Mouse (Mus musculus): ENCODE results near the gene 4930486L24Rik.
A peak's percentile ranks its signal among the peaks of the same experiment; 100 is the strongest.
"Not testable (repeated sequence)": the region's sequence is repeated elsewhere in the genome, so short reads cannot be mapped to it uniquely, and the experiment has no call there.

Gene 4930486L24Rik

DNA sequence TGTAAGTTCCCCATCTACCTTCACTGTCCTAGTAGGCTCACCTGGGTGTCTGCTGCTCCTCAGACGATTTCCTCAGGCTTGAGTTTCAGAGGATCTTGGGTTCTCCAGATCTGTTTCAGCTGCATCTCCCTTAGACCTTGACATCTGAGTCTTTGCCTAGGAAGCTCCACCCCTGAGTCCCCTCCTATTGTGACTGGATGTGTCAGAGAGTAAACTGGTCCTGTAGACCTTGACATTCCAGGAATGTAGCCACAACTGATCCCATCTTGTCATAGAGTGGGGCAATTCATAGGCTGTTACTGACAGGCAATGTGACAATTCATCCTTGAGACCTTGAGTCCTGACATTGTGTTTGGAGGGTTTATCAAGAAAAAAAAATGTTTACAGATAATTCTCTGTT, at the start of gene 4930486L24Rik:
Gene 4930486L24Rik, minus strand, starts transcription at position 195 of the 400 bp plus-strand sequence.
- DNase-seq (ENCODE audit: extremely low read depth, insufficient read length, low spot score) = no peak

DNA sequence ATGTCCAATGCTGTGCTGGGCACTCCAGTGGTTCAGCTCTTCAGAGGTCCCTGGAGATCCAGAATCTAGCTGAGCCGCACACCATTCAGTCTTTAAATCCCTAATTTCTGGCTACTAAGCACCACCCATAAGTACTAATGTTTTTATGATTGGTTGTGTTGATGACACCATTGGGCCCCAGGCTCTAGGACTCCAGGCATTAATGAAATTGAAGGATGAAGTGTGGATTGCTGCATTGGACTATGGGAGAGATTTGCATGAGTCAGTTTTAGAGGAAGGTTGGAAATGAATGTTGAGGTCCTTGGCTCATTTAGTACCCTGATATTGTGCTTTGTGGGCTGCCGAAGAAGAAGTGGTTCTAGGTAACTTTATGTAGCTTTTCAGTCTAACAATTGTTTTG, 40.5 kb upstream of the 4930486L24Rik start, which contains the start of gene Tpbpb:
Gene Tpbpb, minus strand, starts transcription at position 101 of the 400 bp plus-strand sequence.
- not testable (repeated sequence) for DNase-seq (ENCODE audit: extremely low read depth, insufficient read length, low spot score)

DNA sequence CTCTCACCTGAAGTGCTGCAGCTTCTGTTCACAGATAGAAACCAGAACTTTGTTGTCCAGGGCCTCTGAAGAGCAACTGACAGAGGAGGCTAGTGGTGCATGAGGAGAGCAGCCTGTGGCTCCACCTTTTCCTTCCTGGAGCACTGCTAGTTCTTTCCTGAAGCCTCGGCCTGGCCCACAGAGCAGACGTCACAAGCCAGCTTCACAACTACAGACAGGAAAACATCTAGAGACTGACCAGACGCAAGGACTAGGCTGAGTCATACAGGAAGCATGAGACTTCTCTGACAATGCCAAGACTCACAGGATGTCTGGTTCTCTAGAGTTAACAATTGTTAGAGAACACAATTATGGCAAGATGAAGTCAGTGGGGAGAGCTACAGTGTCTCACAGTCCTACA, 33.1 kb upstream of the 4930486L24Rik start, which contains the start of gene Ctla2b:
Gene Ctla2b, minus strand, starts transcription at position 120 of the 400 bp plus-strand sequence.
- peak; percentile 64 for DNase-seq (ENCODE audit: extremely low read depth, insufficient read length, low spot score)

DNA sequence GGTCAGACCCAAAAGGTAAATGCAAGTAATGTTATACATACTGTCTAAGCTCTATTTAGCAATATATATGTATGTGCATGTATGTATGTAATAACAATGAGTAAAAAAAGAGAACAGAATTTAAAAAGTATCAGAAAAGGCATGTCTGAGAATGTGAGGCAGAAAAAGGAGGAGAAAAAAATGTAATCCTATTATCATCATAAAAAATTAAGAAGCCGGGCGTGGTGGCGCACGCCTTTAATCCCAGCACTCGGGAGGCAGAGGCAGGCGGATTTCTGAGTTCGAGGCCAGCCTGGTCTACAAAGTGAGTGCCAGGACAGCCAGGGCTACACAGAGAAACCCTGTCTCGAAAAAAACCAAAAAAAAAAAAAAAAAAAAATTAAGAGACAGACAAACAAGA, 32.5 kb upstream of the 4930486L24Rik start, which contains the start of gene Gm49392:
Gene Gm49392, minus strand, starts transcription at position 101 of the 400 bp plus-strand sequence.
- DNase-seq (ENCODE audit: extremely low read depth, insufficient read length, low spot score) = not testable (repeated sequence)

DNA sequence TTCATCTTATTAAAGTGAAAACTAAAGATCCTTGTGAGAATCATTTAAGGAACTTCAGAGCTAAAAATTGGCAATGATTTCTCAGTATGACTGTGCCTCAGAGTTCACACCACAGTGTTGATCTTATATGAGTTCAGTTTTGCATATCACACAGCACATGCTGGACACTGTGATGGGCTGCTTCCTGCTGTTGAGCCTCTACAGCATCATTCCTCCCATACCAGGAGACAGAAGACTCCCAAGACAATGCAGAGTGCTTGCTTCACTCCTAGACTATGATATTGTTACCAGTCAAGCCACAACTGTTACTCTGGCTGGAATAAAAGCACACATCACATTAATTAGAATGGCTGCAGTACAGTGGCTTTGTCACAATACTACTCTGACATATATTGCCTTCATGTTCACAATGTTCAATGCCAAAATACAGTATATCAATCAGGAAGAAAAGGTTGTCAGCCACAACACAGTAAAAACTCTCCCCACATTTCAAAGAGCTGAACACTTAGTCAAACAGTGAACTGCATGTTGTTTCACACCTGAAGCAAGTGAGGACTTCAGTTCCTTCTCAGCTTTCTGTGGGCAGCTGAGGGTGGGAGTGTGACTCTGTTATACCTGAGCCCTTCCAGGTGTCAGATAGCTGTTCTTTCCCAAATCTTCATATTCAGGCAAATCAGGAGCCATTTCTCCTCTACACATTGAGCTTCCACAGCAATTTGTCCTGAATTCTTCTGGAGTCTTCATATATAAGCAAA, 31.3 kb upstream of the 4930486L24Rik start:
- DNase-seq (ENCODE audit: extremely low read depth, insufficient read length, low spot score) = no peak

DNA sequence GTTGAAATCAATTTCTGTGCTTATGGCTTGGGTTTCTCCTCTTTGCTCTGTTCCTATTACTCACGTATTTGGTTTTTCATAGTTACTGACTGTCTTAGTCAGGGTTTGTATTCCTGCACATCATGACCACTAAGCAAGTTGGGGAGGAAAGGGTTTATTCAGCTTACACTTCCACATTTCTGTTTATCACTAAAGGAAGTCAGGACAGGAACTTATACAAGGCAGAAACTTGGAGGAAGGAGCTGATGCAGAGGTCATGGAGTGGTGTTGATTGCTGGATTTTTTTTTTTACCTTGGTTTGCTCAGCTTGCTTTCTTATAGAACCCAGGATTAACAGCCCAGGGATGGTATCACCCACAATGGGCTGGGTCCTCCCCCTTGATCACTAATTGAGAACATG, 28.0 kb upstream of the 4930486L24Rik start:
- DNase-seq (ENCODE audit: extremely low read depth, insufficient read length, low spot score) = no peak

DNA sequence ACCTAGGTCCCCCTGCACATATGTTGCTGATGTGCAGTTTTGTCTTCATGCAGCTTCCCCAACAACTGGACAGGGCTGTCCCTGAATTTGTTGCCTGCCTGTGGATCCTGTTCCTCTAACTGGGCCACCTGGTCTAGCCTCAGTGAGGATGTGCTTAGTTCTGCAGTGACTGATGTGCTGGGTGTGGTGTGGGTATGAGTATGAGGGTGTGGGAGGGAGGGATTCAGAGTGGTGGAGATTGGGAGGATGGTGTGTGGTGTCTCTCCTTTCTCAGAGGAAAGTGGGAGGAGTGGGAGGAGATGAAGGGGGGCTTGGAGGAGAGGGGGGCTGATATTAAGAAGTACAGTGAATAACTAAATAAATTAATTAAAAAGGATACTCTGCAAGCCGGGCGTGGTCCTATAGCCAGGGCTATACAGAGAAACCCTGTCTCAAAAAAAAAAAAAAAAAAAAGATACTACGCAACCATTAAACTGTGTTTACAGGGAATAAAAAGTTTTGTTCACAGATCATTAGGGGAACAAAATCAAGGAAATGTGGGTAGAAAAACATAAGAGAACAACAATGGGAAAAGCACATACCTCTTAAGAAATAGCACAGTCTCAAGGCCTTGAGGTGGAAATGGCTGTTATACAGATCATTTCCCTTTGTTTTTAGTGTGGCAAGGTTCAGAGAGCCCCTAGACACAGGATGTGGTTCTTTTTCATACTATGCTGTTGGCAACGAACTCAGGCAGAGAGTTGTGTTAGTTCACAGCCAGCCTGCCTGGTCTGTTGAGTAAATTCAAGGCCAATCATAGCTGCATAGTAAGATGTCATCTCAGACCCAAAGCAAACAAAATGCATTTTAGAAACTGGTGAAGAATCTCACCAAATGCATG, 15.8 kb downstream of the 4930486L24Rik start:
- DNase-seq (ENCODE audit: extremely low read depth, insufficient read length, low spot score) = no peak

DNA sequence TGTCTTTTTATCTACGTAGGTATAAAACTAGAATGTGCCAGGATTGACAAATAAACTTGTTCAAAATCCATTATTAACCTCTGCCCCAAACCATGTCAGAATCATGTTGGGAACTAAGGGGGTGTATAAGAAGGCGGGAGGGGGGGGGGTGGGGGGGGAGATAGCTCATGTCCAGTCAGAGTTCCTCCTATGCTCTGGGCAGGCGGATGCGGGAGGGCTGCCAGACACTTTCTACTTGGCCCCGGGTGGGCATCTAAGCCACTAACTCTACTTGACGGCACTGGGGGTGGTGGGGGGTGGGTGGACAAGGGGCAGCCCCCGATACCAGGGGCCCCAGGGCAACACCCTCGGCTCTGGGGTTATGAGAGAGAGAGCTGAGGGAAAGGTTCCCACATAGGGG, 21.1 kb downstream of the 4930486L24Rik start:
- DNase-seq (ENCODE audit: extremely low read depth, insufficient read length, low spot score) = no peak

DNA sequence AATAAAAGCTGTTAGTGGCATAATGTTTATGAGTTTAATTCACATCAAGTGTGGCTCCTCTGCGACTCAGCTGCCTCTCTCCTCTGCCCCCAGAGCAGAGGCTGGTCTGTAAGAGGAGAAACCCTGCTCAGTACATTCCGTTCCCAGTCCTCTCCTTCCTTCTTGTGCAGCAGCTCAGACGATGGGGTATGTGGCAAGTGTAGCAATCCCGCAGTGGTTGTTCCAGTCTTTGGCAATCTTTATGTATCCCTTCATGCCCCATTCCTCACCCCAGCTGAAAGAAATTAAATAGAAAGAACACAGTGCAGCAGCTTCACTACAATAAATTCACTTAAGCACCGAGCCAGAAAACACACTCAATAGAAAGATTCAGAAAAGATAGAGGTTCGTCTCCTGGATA, 21.6 kb downstream of the 4930486L24Rik start:
- DNase-seq (ENCODE audit: extremely low read depth, insufficient read length, low spot score) = no peak

DNA sequence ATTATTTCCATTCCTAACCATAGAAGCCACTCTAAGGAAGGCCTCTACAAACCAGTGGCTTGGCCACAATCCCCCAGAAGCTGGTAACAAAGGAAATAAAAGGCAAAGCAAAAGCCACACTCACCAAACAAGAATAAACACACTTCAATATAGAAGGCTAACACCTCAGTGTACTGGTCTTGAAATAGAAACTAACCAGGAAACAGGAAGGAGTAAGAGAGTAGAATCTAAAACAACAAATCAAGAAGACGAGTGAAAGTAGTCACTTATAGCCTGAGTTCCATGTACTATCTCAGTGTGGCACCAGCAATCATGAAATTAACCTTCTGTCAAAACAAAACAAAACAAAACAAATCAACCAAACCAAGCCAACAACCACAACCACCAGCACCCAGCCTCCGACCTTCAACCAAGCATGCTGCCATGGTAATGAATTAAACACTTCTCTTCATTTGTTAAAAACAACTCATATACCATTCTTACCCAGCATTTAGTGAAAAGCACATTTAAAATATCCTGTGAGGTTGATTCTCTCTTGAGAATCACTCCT, 24.8 kb downstream of the 4930486L24Rik start:
- no peak for DNase-seq (ENCODE audit: extremely low read depth, insufficient read length, low spot score)

DNA sequence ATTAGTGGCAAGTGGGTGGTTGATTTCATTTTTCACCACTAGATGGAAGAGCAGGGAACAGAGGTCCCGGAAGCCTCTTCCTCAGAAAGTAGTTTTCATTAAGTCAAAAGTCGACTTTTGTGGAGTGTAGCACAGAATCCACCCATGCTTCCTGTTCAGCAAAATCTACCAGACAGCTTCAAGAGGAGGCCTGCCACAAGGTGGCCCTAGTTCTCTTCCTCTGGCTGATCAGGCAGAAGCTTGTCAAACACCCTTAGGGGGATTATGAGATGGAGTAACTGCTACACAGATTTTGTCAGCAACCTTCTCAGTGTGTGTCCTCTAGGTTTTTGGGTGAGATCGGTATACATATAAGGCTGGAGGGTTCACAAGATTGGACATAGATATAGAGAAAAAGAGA, 38.2 kb downstream of the 4930486L24Rik start:
- no peak for DNase-seq (ENCODE audit: extremely low read depth, insufficient read length, low spot score)

DNA sequence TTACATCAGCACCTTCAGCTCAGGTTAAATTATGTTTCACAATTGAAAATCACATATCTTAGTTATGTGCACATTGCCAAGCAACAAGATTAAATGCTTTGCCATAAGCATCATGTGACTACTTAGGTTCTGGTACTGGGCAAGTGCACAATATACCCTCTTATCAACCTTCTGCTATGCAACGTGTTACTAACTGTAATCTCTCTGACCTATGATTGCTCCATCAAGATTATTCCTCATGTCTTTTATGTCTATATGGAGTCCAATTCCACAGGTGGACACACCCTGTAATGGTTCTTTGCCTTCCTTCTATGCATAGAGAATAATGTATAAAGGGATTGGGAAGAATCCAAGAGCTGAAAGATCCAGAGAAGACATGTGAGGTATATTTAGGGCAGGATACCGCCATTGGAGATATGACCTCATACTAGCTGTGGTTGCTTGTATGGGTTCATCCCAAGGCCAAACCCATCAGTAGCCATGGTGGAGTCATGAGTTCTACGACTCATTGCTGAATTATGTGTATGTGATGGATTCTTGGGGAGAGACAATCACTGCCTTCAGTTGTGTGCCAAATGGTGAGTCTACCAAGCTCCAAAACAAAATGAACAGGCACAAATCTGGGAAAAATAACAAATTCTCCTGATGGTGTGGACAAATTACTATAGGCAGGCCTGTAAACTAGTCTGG, 43.6 kb downstream of the 4930486L24Rik start:
- DNase-seq (ENCODE audit: extremely low read depth, insufficient read length, low spot score) = peak; percentile 43

DNA sequence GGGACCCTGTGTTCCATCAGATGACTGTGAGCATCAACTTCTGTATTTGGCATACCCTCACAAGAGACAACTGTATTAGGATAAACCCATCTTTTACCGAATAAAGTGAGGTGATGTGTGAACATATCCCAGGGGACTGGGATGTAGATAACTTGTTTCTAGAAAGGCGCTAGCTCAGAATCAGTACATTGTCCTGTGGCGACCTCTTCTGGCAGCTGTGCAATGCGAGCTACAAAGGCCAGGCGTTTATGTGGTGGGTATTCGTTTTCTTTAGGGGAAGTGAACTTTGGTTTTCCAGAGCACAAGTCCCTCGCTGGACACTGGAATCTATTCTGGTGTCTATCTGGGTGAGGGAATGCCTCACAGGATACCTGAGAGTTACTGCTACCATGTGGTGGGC, 44.8 kb downstream of the 4930486L24Rik start:
- no peak for DNase-seq (ENCODE audit: extremely low read depth, insufficient read length, low spot score)

DNA sequence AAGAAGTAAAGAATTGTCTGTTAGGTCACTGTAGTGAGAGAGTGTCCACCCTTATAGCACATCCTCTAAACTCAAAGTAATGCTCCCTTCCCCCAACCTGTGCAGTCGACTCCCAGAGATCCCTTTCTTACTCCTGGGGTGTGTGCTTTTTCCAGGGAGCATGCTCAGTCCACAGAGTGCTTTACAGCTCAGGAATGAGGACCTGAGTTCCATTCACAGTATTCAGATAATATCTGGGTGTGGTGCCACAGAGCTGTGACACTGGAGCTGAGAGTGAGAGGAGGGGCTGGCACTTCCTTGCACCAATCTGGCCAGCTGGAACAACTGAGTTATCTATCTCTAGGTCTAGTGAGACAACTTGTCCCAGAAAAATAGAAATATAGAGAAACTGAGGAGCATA, 50.6 kb downstream of the 4930486L24Rik start:
- no peak for DNase-seq (ENCODE audit: extremely low read depth, insufficient read length, low spot score)

DNA sequence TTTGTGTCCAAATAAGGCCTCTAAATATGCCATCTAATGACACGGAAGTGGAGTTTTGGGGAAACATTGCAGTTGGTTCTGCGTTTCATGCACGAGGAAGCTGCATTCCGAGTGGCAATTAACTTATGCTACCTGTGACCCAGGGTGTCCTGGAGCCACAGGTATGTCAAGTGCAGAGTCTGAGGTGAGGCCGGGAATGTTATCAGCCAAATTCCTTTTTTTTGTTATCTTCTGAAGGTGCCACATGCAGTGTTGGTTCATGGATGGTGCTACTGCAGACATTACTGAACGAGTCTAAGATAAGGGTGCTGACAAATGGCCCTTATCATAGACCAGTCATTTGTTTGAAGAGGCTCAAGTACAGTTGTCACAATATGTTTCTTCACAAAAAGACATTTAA, 51.5 kb downstream of the 4930486L24Rik start:
- DNase-seq (ENCODE audit: extremely low read depth, insufficient read length, low spot score) = no peak

DNA sequence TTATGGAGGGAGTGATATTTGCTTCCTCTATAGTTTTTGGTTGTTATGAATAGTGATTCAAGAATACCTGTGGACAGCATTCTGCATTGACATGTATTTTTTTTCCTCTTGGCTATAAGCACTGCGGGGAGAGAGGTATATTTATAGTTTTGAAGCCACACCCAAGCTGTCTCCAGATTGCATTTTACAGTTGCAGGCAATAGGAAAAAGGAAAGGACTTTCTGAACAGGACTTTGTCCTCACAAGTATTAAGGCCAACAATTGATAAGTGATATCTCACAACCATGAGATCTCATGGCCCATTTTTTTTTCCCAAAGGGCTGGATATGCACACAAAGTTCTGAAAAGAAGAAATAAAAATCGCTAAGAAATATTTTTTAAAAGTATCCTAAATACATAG, 54.6 kb downstream of the 4930486L24Rik start:
- DNase-seq (ENCODE audit: extremely low read depth, insufficient read length, low spot score) = no peak

DNA sequence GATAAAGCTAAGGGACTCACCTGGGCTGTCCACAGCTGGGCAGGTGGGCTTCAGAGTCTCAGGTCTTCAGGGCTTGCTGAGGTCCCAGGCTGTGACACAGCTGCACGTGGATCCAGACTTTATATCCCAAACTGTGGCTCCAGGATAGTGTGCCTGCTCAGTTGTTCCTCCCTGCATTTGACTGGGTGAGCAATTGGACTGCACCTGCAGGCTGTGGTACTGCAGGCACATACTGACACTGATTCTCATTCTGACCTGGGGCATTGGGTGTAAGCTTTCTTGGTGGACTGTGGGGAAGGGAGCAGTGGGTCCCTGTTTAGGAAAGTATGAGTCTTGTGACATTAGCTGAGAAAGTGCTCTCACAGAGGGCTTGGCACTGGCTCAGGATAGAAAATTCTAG, 61.5 kb downstream of the 4930486L24Rik start, which contains the start of gene Ctsll3:
Gene Ctsll3, minus strand, starts transcription at position 101 of the 400 bp plus-strand sequence.
- DNase-seq (ENCODE audit: extremely low read depth, insufficient read length, low spot score) = no peak
